Mouse (Mus musculus) frontal cortex, postnatal 14 days (tissue): ENCODE measurements around the gene Tmem40.
A peak's percentile ranks its signal among the peaks of the same experiment; 100 is the strongest.

ENCODE experiments used
- DNase-seq, 2 experiments: peaks; one replicate each; pipeline ENCODE4 v3.0.0; 2022; ENCODE audit warnings: low spot score in 2 of 2

Gene Tmem40

DNA sequence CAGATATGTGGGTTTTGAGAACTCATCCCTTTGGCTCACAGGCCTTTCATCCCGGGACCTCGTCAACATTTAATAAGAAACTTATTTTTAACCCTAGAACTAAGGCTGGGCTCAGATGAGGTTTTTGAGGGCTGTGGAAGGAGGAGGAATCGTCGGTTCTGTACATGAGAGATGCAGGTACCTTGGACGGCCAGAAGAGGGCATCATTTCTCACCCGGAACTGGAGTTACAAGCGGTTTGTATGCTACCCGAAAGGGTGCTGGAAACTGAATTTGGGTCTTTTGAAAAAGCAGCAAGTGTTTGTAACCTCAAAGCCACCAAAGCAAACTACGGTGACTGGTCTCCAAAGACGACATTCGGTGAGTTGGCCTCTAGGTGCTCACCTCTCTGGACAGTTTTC lies 60.9 kb downstream of the Tmem40 start:
- no peak for DNase-seq

- DNase-seq: no peak
Measured at GRCm38 (mm10) chr6:115700778-115701177, 61.4 kb downstream of the Tmem40 start.

- no peak for DNase-seq
Measured at GRCm38 (mm10) chr6:115698699-115699098, 63.5 kb downstream of the Tmem40 start.

- no peak for DNase-seq
Measured at GRCm38 (mm10) chr6:115697739-115698558, 64.3 kb downstream of the Tmem40 start.

DNA sequence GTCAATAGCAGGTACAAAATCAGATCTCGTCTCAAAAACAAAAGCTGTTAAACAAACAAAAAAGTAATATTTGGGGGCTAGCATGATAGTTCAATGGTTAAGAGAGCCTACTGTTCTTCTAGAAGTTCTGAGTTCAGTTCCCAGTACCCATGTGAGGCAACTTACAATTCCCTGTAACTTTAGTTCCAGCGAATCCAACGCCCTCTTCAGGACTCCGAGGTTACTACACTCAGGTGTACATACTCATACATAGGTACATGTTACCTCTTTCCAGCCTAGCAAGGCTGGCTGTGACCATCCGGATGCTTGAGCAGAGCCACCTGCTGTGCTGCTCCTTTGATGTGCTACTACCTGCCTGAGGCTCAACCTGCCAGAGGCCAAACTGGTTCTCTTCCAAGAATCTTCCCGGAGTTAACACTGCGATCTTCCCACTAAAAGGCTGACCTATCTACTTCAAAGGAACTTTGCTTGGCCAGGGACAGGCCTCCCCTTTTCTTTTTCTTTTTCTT lies 65.4 kb downstream of the Tmem40 start:
- no peak for DNase-seq

DNA sequence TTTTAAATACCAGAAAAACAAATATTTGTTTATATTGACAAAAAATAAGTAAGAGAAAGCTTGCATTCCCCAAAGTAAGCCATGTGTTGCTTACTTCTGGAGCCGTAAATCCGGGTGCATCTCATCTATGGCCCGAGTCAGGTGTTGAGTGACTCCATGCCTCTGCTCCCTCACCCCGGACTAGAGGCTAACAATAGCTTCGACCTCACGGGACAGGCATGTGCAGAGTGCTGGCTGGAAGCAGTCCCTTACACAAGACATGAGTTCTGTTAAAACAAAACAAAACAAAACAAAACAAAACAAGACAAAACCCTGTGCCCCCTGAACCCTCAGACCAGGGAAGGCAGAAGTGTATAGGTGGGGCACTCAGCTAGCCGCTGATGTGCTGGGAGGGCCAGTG lies 67.1 kb downstream of the Tmem40 start:
- DNase-seq: no peak

DNA sequence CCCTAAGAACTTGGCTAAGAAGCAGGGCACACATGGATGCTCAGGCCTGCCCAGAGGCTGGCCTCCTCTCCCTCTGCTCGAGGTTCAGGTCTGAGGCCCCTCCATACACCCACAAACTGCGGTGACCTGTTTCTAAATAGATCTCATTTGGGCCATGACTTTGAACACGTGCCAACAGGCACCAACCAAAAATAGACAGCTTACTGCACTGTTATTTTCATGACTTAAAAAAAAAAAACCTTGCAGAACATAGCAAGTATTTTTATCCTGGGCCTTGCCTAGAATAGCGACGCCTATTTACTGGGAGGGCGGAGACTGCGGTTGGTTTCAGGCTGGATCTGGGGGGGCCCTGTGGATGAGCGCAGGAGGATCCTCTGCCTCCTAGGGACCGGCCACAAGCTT lies 67.8 kb downstream of the Tmem40 start:
- DNase-seq: peak in 1 of 2 experiments; percentile 22

- no peak for DNase-seq
Measured at GRCm38 (mm10) chr6:115692963-115693730, 69.1 kb downstream of the Tmem40 start.

DNA sequence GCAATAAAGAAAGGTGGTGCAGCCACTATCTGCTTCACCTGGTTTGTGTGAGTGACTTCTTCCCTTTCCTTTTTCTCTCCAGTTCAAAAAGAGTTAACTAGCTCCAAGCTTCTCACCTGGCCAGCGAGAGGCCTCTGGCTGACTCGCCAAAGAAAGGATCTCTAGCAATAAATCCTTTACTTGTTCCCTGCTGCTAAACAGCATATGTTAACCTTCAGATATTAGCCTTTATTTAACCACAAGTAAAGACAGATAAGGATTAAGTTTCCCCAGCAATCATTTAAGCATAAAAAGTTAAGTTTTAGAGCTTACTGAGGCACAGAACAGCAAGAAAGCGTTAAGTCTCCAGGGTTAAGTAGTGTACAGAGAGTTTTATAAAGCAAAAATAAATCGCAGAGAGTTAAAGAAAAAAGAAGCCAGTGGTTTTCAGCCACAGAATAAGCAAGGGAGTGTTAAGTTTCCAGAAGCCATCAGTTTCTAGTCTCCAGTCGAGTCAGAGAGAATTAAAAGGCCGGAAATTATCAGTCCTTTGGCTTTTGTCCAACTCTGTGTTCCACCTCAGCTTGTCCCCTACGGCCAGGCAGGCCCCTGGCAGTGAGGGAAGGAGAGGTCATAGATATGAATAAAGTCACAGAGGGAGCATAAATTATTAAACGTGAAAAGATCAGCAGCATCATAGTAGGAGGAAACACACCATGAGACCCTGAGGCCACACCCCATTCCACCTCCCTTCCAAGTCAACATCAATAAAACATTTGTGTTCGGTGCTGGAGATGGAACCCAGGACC lies 69.9 kb downstream of the Tmem40 start:
- no peak for DNase-seq

- no peak for DNase-seq
Measured at GRCm38 (mm10) chr6:115690105-115690504, 72.1 kb downstream of the Tmem40 start.

DNA sequence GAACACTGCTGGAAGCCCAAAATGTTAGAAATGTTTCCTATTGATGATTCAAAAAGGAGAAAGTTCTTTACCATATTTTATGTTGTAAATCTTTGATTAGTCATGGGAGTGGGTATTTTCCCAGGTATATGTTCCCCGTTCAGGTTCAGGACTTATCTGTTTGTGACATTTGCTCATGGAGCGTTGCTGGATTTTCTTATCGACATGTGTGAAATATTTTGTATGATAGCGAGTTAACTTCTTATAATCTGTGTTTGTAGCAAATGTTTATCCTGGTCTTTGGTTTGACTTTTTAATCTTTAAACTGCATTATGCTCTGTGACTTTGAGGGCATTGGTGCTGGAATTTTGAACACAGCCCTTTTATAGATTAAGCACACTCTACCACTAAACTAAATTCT lies 73.6 kb downstream of the Tmem40 start:
- DNase-seq: no peak

- DNase-seq: no peak
Measured at GRCm38 (mm10) chr6:115687753-115688152, 74.5 kb downstream of the Tmem40 start.

DNA sequence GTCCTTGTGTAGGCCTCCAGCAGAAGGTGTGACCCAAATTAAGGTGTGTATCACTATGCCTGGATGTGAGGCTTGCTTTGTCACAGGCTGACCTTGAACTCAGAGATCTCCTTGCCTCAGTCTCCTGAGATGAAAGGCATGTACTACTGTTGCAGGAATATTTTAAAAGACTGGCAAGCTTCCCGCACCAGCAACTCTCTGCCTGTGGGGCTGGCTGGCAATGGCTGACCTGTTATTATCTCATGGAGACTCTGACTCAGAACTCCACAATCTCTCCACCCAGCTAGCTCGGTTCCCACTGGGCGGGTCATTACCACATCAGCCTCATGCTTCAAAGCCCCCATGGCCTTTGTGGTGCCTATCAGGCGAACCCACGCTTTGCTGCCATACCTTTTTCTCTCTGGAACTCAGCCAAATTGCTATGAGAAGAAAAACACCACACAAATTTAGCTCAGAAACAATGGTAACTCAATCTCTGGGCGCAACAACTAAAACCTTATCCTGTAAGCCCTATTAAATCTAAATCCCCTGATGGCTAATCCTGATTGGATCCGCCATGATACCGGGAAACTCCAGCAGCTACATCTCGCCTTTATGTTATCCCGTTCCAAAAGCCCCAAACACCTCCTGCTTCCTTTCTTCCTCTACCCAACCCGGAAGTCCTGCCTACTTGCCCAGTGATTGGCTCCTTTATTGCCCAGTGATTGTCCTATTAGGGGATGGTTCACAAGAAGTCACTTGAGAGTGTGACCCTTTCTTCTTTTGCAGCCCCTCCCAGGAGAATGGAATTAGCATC lies 77.2 kb downstream of the Tmem40 start:
- DNase-seq: no peak

DNA sequence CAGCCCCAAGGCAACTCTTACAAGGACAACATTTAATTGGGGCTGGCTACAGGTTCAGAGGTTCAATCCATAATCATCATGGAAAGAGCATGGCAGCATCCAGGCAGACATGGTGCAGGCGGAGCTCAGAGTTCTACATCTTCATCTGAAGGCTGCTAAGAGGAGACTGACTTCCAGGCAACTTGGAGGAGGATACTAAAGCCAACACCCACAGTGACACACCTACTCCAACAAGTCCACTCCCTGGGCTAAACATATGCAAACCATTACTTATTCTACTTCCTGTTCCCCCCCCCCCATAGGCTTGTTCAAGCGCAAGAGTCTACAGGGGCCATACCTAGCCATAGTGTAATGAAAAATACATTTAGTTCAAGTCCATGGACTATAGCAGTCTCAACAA lies 77.9 kb downstream of the Tmem40 start:
- DNase-seq: no peak

- no peak for DNase-seq
Measured at GRCm38 (mm10) chr6:115681066-115681465, 81.1 kb downstream of the Tmem40 start.
